Mouse (Mus musculus): ENCODE measurements around the gene Rab8b. TPM values are rescaled to one million over a fixed set of nuclear protein-coding genes. Genes with fewer than 3 reads are reported as not detected.
"Not testable (repeated sequence)": the region's sequence is repeated elsewhere in the genome, so short reads cannot be mapped to it uniquely, and the experiment has no call there.

The Rab8b gene
- polyA plus RNA-seq, 1 experiment = 2.3 TPM

GRCm38 (mm10) chr9:66915869-66916785 is 3.4 kb downstream of the Rab8b start:
- TF ChIP-seq USF1 (IDR thresholded peaks at IDR 0.05; ENCODE audit: low read depth) (no peak), TCF3 (IDR thresholded peaks at IDR 0.05; ENCODE audit: insufficient read length, low read depth) (no peak), E2F4 (IDR thresholded peaks at IDR 0.05; ENCODE audit: insufficient read depth) (no peak), POLR2A (IDR thresholded peaks at IDR 0.05; ENCODE audit: insufficient read length, low read depth) (no peak), SRF (IDR thresholded peaks at IDR 0.05; ENCODE audit: control insufficient read depth, insufficient read length, low read depth) (no peak), MYOG (IDR thresholded peaks at IDR 0.05; ENCODE audit: control insufficient read depth in 1 of 3, insufficient read depth in 1 of 3, insufficient read length in 2 of 3, low read depth in 2 of 3) (no peak), MYOD1 (IDR thresholded peaks at IDR 0.05; ENCODE audit: control insufficient read depth in 1 of 3, insufficient read length in 2 of 3, low read depth in 2 of 3) (no peak), TCF12 (IDR thresholded peaks at IDR 0.05; ENCODE audit: insufficient read depth, poor library complexity, severe bottlenecking) (no peak), MAX (IDR thresholded peaks at IDR 0.05; ENCODE audit: low read depth) (no peak), CEBPB (IDR thresholded peaks at IDR 0.05; ENCODE audit: insufficient read depth, poor library complexity, severe bottlenecking) (no peak), POLR2AphosphoS2 (IDR thresholded peaks at IDR 0.05; ENCODE audit: insufficient read length, low read depth) (no peak), REST (IDR thresholded peaks at IDR 0.05; ENCODE audit: insufficient read depth, insufficient read length) (no peak)
- H3K79me2 ChIP-seq (ENCODE audit: control insufficient read depth, insufficient read depth) = peaks cover 24% of the 10 kb centered on the region
- no peak overlapping the region for H3ac ChIP-seq (ENCODE audit: control insufficient read depth, insufficient read length)
- no peaks in the 10 kb centered on the region for H3K27me3 ChIP-seq (ENCODE audit: control insufficient read depth, insufficient read depth, insufficient read length)
- no peak overlapping the region for H3K4me2 ChIP-seq (ENCODE audit: low read depth)
- no peak overlapping the region for H3K4me3 ChIP-seq
- H3K36me3 ChIP-seq (ENCODE audit: control insufficient read depth, insufficient read depth) = no peaks in the 10 kb centered on the region

GRCm38 (mm10) chr9:66915401-66915800 is 4.1 kb downstream of the Rab8b start:
- peaks cover 24% of the 10 kb centered on the region for H3K79me2 ChIP-seq (ENCODE audit: control insufficient read depth, insufficient read depth)
- TF ChIP-seq TCF12 (IDR thresholded peaks at IDR 0.05; ENCODE audit: insufficient read depth, poor library complexity, severe bottlenecking) = no peak
- no peak for TF ChIP-seq E2F4 (IDR thresholded peaks at IDR 0.05; ENCODE audit: insufficient read depth)
- no peak for TF ChIP-seq USF1 (IDR thresholded peaks at IDR 0.05; ENCODE audit: low read depth)
- no peak for TF ChIP-seq TCF3 (IDR thresholded peaks at IDR 0.05; ENCODE audit: insufficient read length, low read depth)
- no peak for TF ChIP-seq POLR2A (IDR thresholded peaks at IDR 0.05; ENCODE audit: insufficient read length, low read depth)
- no peak for TF ChIP-seq POLR2AphosphoS2 (IDR thresholded peaks at IDR 0.05; ENCODE audit: insufficient read length, low read depth)
- no peak for TF ChIP-seq SRF (IDR thresholded peaks at IDR 0.05; ENCODE audit: control insufficient read depth, insufficient read length, low read depth)
- no peak for TF ChIP-seq MYOG (IDR thresholded peaks at IDR 0.05; ENCODE audit: control insufficient read depth in 1 of 3, insufficient read depth in 1 of 3, insufficient read length in 2 of 3, low read depth in 2 of 3)
- TF ChIP-seq MYOD1 (IDR thresholded peaks at IDR 0.05; ENCODE audit: control insufficient read depth in 1 of 3, insufficient read length in 2 of 3, low read depth in 2 of 3) = no peak
- no peak for TF ChIP-seq CEBPB (IDR thresholded peaks at IDR 0.05; ENCODE audit: insufficient read depth, poor library complexity, severe bottlenecking)
- TF ChIP-seq REST (IDR thresholded peaks at IDR 0.05; ENCODE audit: insufficient read depth, insufficient read length) = no peak
- no peak for TF ChIP-seq MAX (IDR thresholded peaks at IDR 0.05; ENCODE audit: low read depth)
- H3K27me3 ChIP-seq (ENCODE audit: control insufficient read depth, insufficient read depth, insufficient read length) = no peaks in the 10 kb centered on the region
- no peak overlapping the region for H3K4me3 ChIP-seq
- no peak overlapping the region for H3ac ChIP-seq (ENCODE audit: control insufficient read depth, insufficient read length)
- no peaks in the 10 kb centered on the region for H3K36me3 ChIP-seq (ENCODE audit: control insufficient read depth, insufficient read depth)
- no peak overlapping the region for H3K4me2 ChIP-seq (ENCODE audit: low read depth)

GRCm38 (mm10) chr9:66914540-66914939 is 4.9 kb downstream of the Rab8b start:
- Histone ChIP-seq H3K36me3 (ENCODE audit: control insufficient read depth, insufficient read depth) (no peaks in the 10 kb centered on the region), H3K27me3 (ENCODE audit: control insufficient read depth, insufficient read depth, insufficient read length) (no peaks in the 10 kb centered on the region)

GRCm38 (mm10) chr9:66913254-66913934 is 6.1 kb downstream of the Rab8b start:
- H3K4me3 ChIP-seq; H3ac ChIP-seq (ENCODE audit: control insufficient read depth, insufficient read length); H3K4me2 ChIP-seq (ENCODE audit: low read depth); H3K36me3 ChIP-seq (ENCODE audit: control insufficient read depth, insufficient read depth); H3K27me3 ChIP-seq (ENCODE audit: control insufficient read depth, insufficient read depth, insufficient read length): not testable (repeated sequence)
- H3K79me2 ChIP-seq (ENCODE audit: control insufficient read depth, insufficient read depth) = peaks cover 21% of the 10 kb centered on the region

More at GRCm38 (mm10) chr9:66914540-66914939, 4.9 kb downstream of the Rab8b start:
- Histone ChIP-seq H3K4me2 (ENCODE audit: low read depth) (no peak overlapping the region), H3K4me3 (no peak overlapping the region), H3ac (ENCODE audit: control insufficient read depth, insufficient read length) (no peak overlapping the region), H3K79me2 (ENCODE audit: control insufficient read depth, insufficient read depth) (peaks cover 28% of the 10 kb centered on the region)
- TF ChIP-seq POLR2AphosphoS2 (IDR thresholded peaks at IDR 0.05; ENCODE audit: insufficient read length, low read depth) (no peak), SRF (IDR thresholded peaks at IDR 0.05; ENCODE audit: control insufficient read depth, insufficient read length, low read depth) (no peak), TCF3 (IDR thresholded peaks at IDR 0.05; ENCODE audit: insufficient read length, low read depth) (no peak), E2F4 (IDR thresholded peaks at IDR 0.05; ENCODE audit: insufficient read depth) (no peak), TCF12 (IDR thresholded peaks at IDR 0.05; ENCODE audit: insufficient read depth, poor library complexity, severe bottlenecking) (no peak), MYOG (IDR thresholded peaks at IDR 0.05; ENCODE audit: control insufficient read depth in 1 of 3, insufficient read depth in 1 of 3, insufficient read length in 2 of 3, low read depth in 2 of 3) (no peak), MAX (IDR thresholded peaks at IDR 0.05; ENCODE audit: low read depth) (no peak), MYOD1 (IDR thresholded peaks at IDR 0.05; ENCODE audit: control insufficient read depth in 1 of 3, insufficient read length in 2 of 3, low read depth in 2 of 3) (no peak), POLR2A (IDR thresholded peaks at IDR 0.05; ENCODE audit: insufficient read length, low read depth) (no peak), USF1 (IDR thresholded peaks at IDR 0.05; ENCODE audit: low read depth) (no peak), REST (IDR thresholded peaks at IDR 0.05; ENCODE audit: insufficient read depth, insufficient read length) (no peak), CEBPB (IDR thresholded peaks at IDR 0.05; ENCODE audit: insufficient read depth, poor library complexity, severe bottlenecking) (no peak)
